Mouse (Mus musculus) neural tube, embryonic 15.5 days (tissue): Measurements from ENCODE around the gene Slc12a3. TPM values are rescaled to one million over a fixed set of nuclear protein-coding genes. Genes with fewer than 3 reads are reported as not detected.

ENCODE experiments used
- ATAC-seq: fragments of 200-750 bp; cut with Nextera tagmentation; 2 replicates; pipeline ENCODE4 v1.8.0; 2017; ENCODE audit warnings: mild to moderate bottlenecking, moderate TSS enrichment, moderate library complexity; ENCODE audit not compliant: low FRiP score
- H3K27ac ChIP-seq: fragments of 300-500 bp; sonication (generic); replicated peaks from 2 replicates; pipeline ENCODE4 v1.5.1; 2015; ENCODE audit warnings: mild to moderate bottlenecking, inconsistent platforms
- H3K27me3 ChIP-seq: fragments of 300-500 bp; sonication (generic); replicated peaks from 2 replicates; pipeline ENCODE4 v1.6.1; 2015; ENCODE audit warnings: inconsistent platforms
- H3K36me3 ChIP-seq: fragments of 300-500 bp; sonication (generic); 2 replicates; pipeline ENCODE4 v1.6.1; 2015; ENCODE audit warnings: inconsistent platforms
- H3K4me1 ChIP-seq: fragments of 300-500 bp; sonication (generic); 2 replicates; pipeline ENCODE4 v1.6.1; 2015; ENCODE audit warnings: inconsistent platforms
- H3K4me2 ChIP-seq: fragments of 300-500 bp; sonication (generic); 2 replicates; pipeline ENCODE4 v1.6.1; 2015; ENCODE audit warnings: inconsistent platforms, mild to moderate bottlenecking, moderate library complexity
- H3K4me3 ChIP-seq: fragments of 300-500 bp; sonication (generic); replicated peaks from 2 replicates; pipeline ENCODE4 v1.5.1; 2015; ENCODE audit warnings: mild to moderate bottlenecking, inconsistent platforms
- H3K9ac ChIP-seq: fragments of 300-500 bp; sonication (generic); replicated peaks from 2 replicates; pipeline ENCODE4 v1.6.1; 2015; ENCODE audit warnings: mild to moderate bottlenecking, inconsistent platforms
- H3K9me3 ChIP-seq: fragments of 300-500 bp; sonication (generic); replicated peaks from 2 replicates; pipeline ENCODE4 v1.6.1; 2016; ENCODE audit warnings: inconsistent platforms
- WGBS: fragments of 180-500 bp; shearing (Covaris S2); methylation state at CpG from one replicate; pipeline ENCODE4 v1.1.7; 2015; ENCODE audit warnings: mixed read lengths; 5-methylcytosine and 5-hydroxymethylcytosine counted together
- microRNA counts: library from miRNA; unstranded; fragments of <30 nt; microRNA quantifications from one replicate; lab custom pipeline; 2016
- microRNA-seq: library from miRNA; unstranded; fragments of <30 nt; microRNA quantifications from one replicate; pipeline ENCODE4, GENCODE M21; 2017
- polyA plus RNA-seq: library from polyadenylated mRNA; unstranded; fragments of >200 nt; fragmentation: Nextera tagmentation; extraction: Ambion mirVana; gene quantifications from 2 replicates; pipeline ENCODE4 v1.2.1, GENCODE M21; 2015

The Slc12a3 gene
- polyA plus RNA-seq, 1 experiment from 2014 or later = 0.10 TPM

DNA sequence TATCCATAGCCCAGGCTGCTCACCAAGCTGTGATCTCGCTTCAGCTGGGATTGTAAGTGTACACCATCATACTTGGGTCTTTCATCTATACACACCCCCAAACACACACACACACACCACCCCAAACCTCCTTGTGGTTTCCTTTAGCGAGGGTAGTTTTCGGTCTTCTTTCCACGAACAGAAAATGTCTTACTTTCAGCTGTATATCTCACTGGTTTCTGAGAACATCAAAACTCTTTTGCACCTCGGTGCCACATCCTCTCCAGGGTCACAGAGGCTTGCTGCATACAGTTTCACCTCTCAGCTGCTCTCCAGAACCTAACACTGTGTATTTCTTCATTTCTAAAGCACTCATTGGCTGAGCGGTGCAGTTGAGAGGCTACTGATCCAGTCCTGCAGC, 84.5 kb downstream of the Slc12a3 start:
- Histone ChIP-seq H3K4me1 (no peaks in the 10 kb centered on the region), H3K9me3 (no peaks in the 10 kb centered on the region), H3K4me2 (no peak overlapping the region), H3K27ac (no peak overlapping the region), H3K4me3 (no peak overlapping the region), H3K9ac (no peak overlapping the region), H3K27me3 (no peaks in the 10 kb centered on the region), H3K36me3 (no peaks in the 10 kb centered on the region)
- 87% methylated on average over 6 of the region's 6 CpGs for WGBS
- no peak for ATAC-seq

DNA sequence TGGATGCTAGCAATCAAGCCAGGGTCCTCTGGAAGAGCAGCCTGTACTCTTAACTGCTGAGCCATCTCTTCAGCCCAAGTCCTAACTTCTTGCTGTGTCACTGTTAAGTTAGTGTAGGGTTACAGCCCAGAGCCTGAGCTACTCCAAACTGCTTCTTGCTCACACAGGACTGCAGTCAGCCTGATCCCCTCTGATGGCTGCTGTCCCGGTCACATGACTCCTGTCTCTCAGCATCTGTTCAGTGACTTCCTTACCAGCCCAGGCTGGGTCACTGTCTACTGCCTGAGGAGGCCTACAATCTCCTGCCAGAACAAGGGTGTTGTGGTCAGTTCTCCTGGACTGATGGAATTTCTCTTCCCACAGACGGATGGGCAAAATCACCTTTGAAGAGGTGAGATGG, 86.2 kb downstream of the Slc12a3 start:
- no peak for ATAC-seq
- no peak overlapping the region for H3K9ac ChIP-seq
- no peak overlapping the region for H3K27ac ChIP-seq
- no peaks in the 10 kb centered on the region for H3K36me3 ChIP-seq
- H3K4me1 ChIP-seq = no peaks in the 10 kb centered on the region
- no peaks in the 10 kb centered on the region for H3K27me3 ChIP-seq
- H3K4me3 ChIP-seq = no peak overlapping the region
- H3K4me2 ChIP-seq = no peak overlapping the region
- WGBS = 75% methylated on average over 2 of the region's 2 CpGs
- no peaks in the 10 kb centered on the region for H3K9me3 ChIP-seq

MicroRNAs encoded within 50 kb of the gene (microRNA counts, 519-probe panel; counts per million panel counts)
- microRNA mmu-miR-138 (lab: Ali Mortazavi, UCI) = 3,193 counts per million, percentile 77 among the panel's probes with 10 or more counts

Small RNA genes lying within 50 kb of the gene (microRNA-seq; reads per million reads assigned to microRNA genes)
- 563 reads per million, percentile 74 among the genes with 10 or more reads in this experiment for gene Mir138-2

Other genes with a start within 250 kb of the Slc12a3 start
- gene Bbs2, start 230.3 kb upstream of the Slc12a3 start, polyA plus RNA-seq = 19.6 and 19.9 TPM in 2 replicates
- gene Mt4, start 192.0 kb upstream of the Slc12a3 start, polyA plus RNA-seq = not detected in 2 replicates
- gene Mt3, start 176.6 kb upstream of the Slc12a3 start, polyA plus RNA-seq = 244 and 279 TPM in 2 replicates
- gene Mt2, start 156.5 kb upstream of the Slc12a3 start, polyA plus RNA-seq = 32.8 and 40.2 TPM in 2 replicates
- gene Mt1, start 150.1 kb upstream of the Slc12a3 start, polyA plus RNA-seq = 119 and 160 TPM in 2 replicates
- 51.5 and 57.4 TPM in 2 replicates for gene Nup93, start 114.6 kb upstream of the Slc12a3 start, polyA plus RNA-seq
- gene Herpud1, start 57.2 kb downstream of the Slc12a3 start, polyA plus RNA-seq = 70.8 and 75.5 TPM in 2 replicates
- 0.68 and 1.0 TPM in 2 replicates for gene Nlrc5, start 105.2 kb downstream of the Slc12a3 start, polyA plus RNA-seq
- gene Cpne2, start 203.8 kb downstream of the Slc12a3 start, polyA plus RNA-seq = 25.6 and 29.9 TPM in 2 replicates